In genomic region chr16:30314236-30314635, GRCm38 (mm10) we compare ENCODE assay signal across 14 mouse cellular contexts. TPM values are rescaled to one million over a fixed set of nuclear protein-coding genes. Genes with fewer than 3 reads are reported as not detected.
A peak's percentile ranks its signal among the peaks of the same experiment; 100 is the strongest.
DNase-seq lines count a peak whose midpoint lies in the region; ATAC-seq and TF ChIP-seq lines count a peak whose summit lies in the region.
"Had no signal": no experiment of that assay in that cellular context is flagged by ENCODE, and none has a peak within 500 bp of the region (broad histone marks: within the 10 kb centered on the region; RNA-seq: fewer than 3 reads in every experiment).

No protein-coding gene starts in this region.

- H3K9me3 ChIP-seq in kidney, postnatal 0 days (replicated peaks; ENCODE audit: low read length), result no peaks in the 10 kb centered on the region
- H3K9me3 ChIP-seq in kidney, embryonic 15.5 days (replicated peaks), result no peaks in the 10 kb centered on the region
- H3K9me3 ChIP-seq in E14TG2a.4 (ENCODE audit: low read length), result no peaks in the 10 kb centered on the region
- H3K9me3 ChIP-seq: embryonic facial prominence, embryonic 13.5 days; limb, embryonic 15.5 days had no signal

- H3K4me1 ChIP-seq in kidney, postnatal 0 days (replicated peaks; ENCODE audit: insufficient read depth, low read length), result peaks cover 4% of the 10 kb centered on the region; the same call in 1 of the 2 replicates
- H3K4me1 ChIP-seq in kidney, embryonic 15.5 days, result peaks cover 10% of the 10 kb centered on the region
- H3K4me1 ChIP-seq in E14TG2a.4 (replicated peaks; ENCODE audit: low read depth, low read length), result peaks cover 11% of the 10 kb centered on the region

- peaks cover 10% of the 10 kb centered on the region for H3K27me3 ChIP-seq in kidney, postnatal 0 days (ENCODE audit: insufficient read depth, low read length)
- H3K27me3 ChIP-seq in kidney, embryonic 15.5 days, result peaks cover 29% of the 10 kb centered on the region
- peaks cover 26% of the 10 kb centered on the region for H3K27me3 ChIP-seq in E14TG2a.4 (ENCODE audit: insufficient read depth, low read length)

- H3K4me2 ChIP-seq in kidney, postnatal 0 days (ENCODE audit: low read length), result no peak overlapping the region
- no peak overlapping the region for H3K4me2 ChIP-seq in kidney, embryonic 15.5 days
- H3K4me2 ChIP-seq: embryonic facial prominence, embryonic 13.5 days; limb, embryonic 15.5 days had no signal

- peak; percentile 76 for TF ChIP-seq CTCF in kidney, postnatal 0 days (IDR thresholded peaks at IDR 0.05; ENCODE audit: low read depth)
- peak; percentile 44 for TF ChIP-seq CTCF in E14TG2a.4 (conservative IDR thresholded peaks at IDR 0.05; ENCODE audit: low read length)

- no peak overlapping the region for H3K27ac ChIP-seq in kidney, postnatal 0 days
- H3K27ac ChIP-seq in kidney, embryonic 15.5 days, result no peak overlapping the region
- H3K27ac ChIP-seq: embryonic facial prominence, embryonic 13.5 days; limb, embryonic 15.5 days had no signal

- no peak for ATAC-seq in kidney, postnatal 0 days (replicated peaks; ENCODE audit: low FRiP score, low read depth)
- ATAC-seq in kidney, embryonic 15.5 days (replicated peaks; ENCODE audit: low FRiP score), result no peak

- DNase-seq in kidney, postnatal 0 days (ENCODE audit: low spot score), result peak; percentile 72
- DNase-seq in A20 (ENCODE audit: low read depth, low spot score), result peak; percentile 49
- peak; percentile 42 for DNase-seq in embryo, embryonic 11.5 days (ENCODE audit: low read depth, low spot score)
- DNase-seq in testis, postnatal 10 days (ENCODE audit: low spot score), result no peak
- no peak for DNase-seq in spleen, postnatal 4 days (ENCODE audit: low spot score in 2 of 2)
- DNase-seq: adrenal gland, adult 8-10 months; heart, adult 11 months; kidney, postnatal 25 days; spleen, adult 18-20 months had no signal

- no peak overlapping the region for H3K4me3 ChIP-seq in kidney, postnatal 0 days (replicated peaks; ENCODE audit: low read depth, low read length)
- H3K4me3 ChIP-seq in kidney, embryonic 15.5 days (replicated peaks), result no peak overlapping the region
- no peak overlapping the region for H3K4me3 ChIP-seq in E14TG2a.4 (replicated peaks; ENCODE audit: low read length)
- H3K4me3 ChIP-seq: embryonic facial prominence, embryonic 13.5 days; limb, embryonic 15.5 days; myocyte had no signal

- H3K36me3 ChIP-seq in kidney, postnatal 0 days (ENCODE audit: insufficient read depth, low read length), result 0 out of 2 replicates have a peak, but pooled peaks cover 9% of the 10 kb centered on the region
- peaks cover 29% of the 10 kb centered on the region for H3K36me3 ChIP-seq in kidney, embryonic 15.5 days
- peaks cover 54% of the 10 kb centered on the region for H3K36me3 ChIP-seq in E14TG2a.4 (ENCODE audit: insufficient read depth, low read length)

- H3K9ac ChIP-seq in kidney, postnatal 0 days (ENCODE audit: low read depth, low read length), result no peak overlapping the region
- no peak overlapping the region for H3K9ac ChIP-seq in kidney, embryonic 15.5 days
- H3K9ac ChIP-seq: embryonic facial prominence, embryonic 13.5 days; limb, embryonic 15.5 days had no signal

RNA-seq across cellular contexts. Expression of gene Gp5, which starts 3.7 kb away (rescaled TPM):
- polyA plus RNA-seq in kidney, postnatal 0 days (2015; fragmentation: Nextera tagmentation; extraction: Ambion mirVana), result 0.14 and 0.16 TPM in 2 replicates
- polyA plus RNA-seq in kidney, embryonic 15.5 days (2015; fragmentation: Nextera tagmentation; extraction: Ambion mirVana), result 0.90 and 0.93 TPM in 2 replicates

RNA-seq across cellular contexts. Expression of gene Lrrc15, which starts 31.2 kb away (rescaled TPM):
- polyA plus RNA-seq in kidney, postnatal 0 days (2015; fragmentation: Nextera tagmentation; extraction: Ambion mirVana), result 0.78 and 0.84 TPM in 2 replicates
- polyA plus RNA-seq in kidney, embryonic 15.5 days (2015; fragmentation: Nextera tagmentation; extraction: Ambion mirVana), result 0.99 and 1.2 TPM in 2 replicates

RNA-seq across cellular contexts. Expression of gene Cpn2, which starts 46.9 kb away (rescaled TPM):
- polyA plus RNA-seq in kidney, postnatal 0 days (2015; fragmentation: Nextera tagmentation; extraction: Ambion mirVana), result not detected in 2 replicates
- polyA plus RNA-seq in kidney, embryonic 15.5 days (2015; fragmentation: Nextera tagmentation; extraction: Ambion mirVana), result 0.04 and 0.08 TPM in 2 replicates
- polyA plus RNA-seq: embryonic facial prominence, embryonic 13.5 days; limb, embryonic 15.5 days; myocyte had no signal

Comparison
In these comparisons a context has a peak if more than half of its experiments do, and no peak if none do; other contexts are left out.
1. DNase-seq: peak in kidney, postnatal 0 days (single experiment), A20 (single experiment) and embryo, embryonic 11.5 days (single experiment); none in testis, postnatal 10 days (single experiment) and spleen, postnatal 4 days (0 of 2).